Mouse (Mus musculus) hindbrain, embryonic 15.5 days (tissue): Measurements from ENCODE around the gene Tmprss11d. TPM values are rescaled to one million over a fixed set of nuclear protein-coding genes. Genes with fewer than 3 reads are reported as not detected.

ENCODE experiments used
- ATAC-seq: fragments of 200-750 bp; cut with Nextera tagmentation; 2 replicates; pipeline ENCODE4 v1.8.0; 2017; ENCODE audit warnings: low read depth, moderate number of reproducible peaks, moderate TSS enrichment; ENCODE audit not compliant: low FRiP score
- H3K27ac ChIP-seq: fragments of 300-500 bp; sonication (generic); replicated peaks from 2 replicates; pipeline ENCODE4 v1.5.1; 2015; ENCODE audit warnings: mild to moderate bottlenecking, inconsistent platforms
- H3K27me3 ChIP-seq: fragments of 300-500 bp; sonication (generic); 2 replicates; pipeline ENCODE4 v1.6.1; 2015; ENCODE audit warnings: control low read depth, inconsistent platforms
- H3K36me3 ChIP-seq: fragments of 300-500 bp; sonication (generic); 2 replicates; pipeline ENCODE4 v1.6.1; 2015; ENCODE audit warnings: control low read depth, inconsistent platforms
- H3K4me1 ChIP-seq: fragments of 300-500 bp; sonication (generic); replicated peaks from 2 replicates; pipeline ENCODE4 v1.6.1; 2015; ENCODE audit warnings: control low read depth, inconsistent platforms
- H3K4me2 ChIP-seq: fragments of 300-500 bp; sonication (generic); 2 replicates; pipeline ENCODE4 v1.6.1; 2015; ENCODE audit warnings: moderate library complexity, mild to moderate bottlenecking, inconsistent platforms
- H3K4me3 ChIP-seq: fragments of 300-500 bp; sonication (generic); 2 replicates; pipeline ENCODE4 v1.5.1; 2015; ENCODE audit warnings: mild to moderate bottlenecking, inconsistent platforms
- H3K9ac ChIP-seq: fragments of 300-500 bp; sonication (generic); 2 replicates; pipeline ENCODE4 v1.6.1; 2015; ENCODE audit warnings: inconsistent platforms
- H3K9me3 ChIP-seq: fragments of 300-500 bp; sonication (generic); 2 replicates; pipeline ENCODE4 v1.6.1; 2016; ENCODE audit warnings: control low read depth, inconsistent platforms
- whole genome bisulfite sequencing: fragments of 180-500 bp; shearing (Covaris S2); methylation state at CpG from one replicate; pipeline ENCODE4 v1.1.7; 2015; 5-methylcytosine and 5-hydroxymethylcytosine counted together
- polyA plus RNA-seq: library from polyadenylated mRNA; unstranded; fragments of >200 nt; fragmentation: Nextera tagmentation; extraction: Ambion mirVana; gene quantifications from 2 replicates; pipeline ENCODE4 v1.2.1, GENCODE M21; 2015

Tmprss11d gene
- polyA plus RNA-seq, 1 experiment from 2014 or later = not detected

DNA sequence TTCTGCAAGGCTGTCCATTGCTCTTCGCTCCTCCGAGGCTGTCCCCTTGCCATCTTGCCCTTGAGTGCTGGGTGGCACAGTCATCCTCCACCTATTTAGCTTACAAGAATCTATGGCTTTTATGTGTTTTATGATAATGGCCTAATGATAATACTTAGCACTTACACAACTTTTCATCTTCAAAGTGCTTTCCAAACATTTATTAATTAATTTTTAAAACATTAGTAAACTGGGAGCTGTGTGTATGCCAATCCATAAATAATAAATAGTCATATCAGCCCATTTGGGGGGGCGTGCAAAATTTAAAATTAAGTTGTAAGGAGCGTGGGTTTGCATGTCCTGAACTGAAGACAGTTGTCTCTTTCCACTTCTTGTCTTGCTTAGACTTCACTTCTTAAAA is 84.0 kb downstream of the Tmprss11d start, which contains the start of gene Tmprss11c:
Gene Tmprss11c (minus strand): TSS at position 101 of the 400 bp plus-strand sequence.
- H3K27me3 ChIP-seq = no peaks in the 10 kb centered on the region
- H3K4me2 ChIP-seq = no peak within 1 kb of the TSS
- no peak within 1 kb of the TSS for H3K9ac ChIP-seq
- H3K4me1 ChIP-seq = no peaks in the 10 kb centered on the region
- no peak for ATAC-seq
- no peaks in the 10 kb centered on the region for H3K36me3 ChIP-seq
- H3K27ac ChIP-seq = no peak within 1 kb of the TSS
- no peak within 1 kb of the TSS for H3K4me3 ChIP-seq
- WGBS = 86% methylated on average over 4 of the region's 4 CpGs
- no peaks in the 10 kb centered on the region for H3K9me3 ChIP-seq

Other genes with a start within 250 kb of the Tmprss11d start
- 12.7 and 13.5 TPM in 2 replicates for gene Uba6, start 200.6 kb downstream of the Tmprss11d start, polyA plus RNA-seq
- gene Gnrhr, start 175.5 kb downstream of the Tmprss11d start, polyA plus RNA-seq = 0.12 TPM in 1 of 2 replicates, not detected in the other
- gene Tmprss11c, start 84.1 kb downstream of the Tmprss11d start, polyA plus RNA-seq = not detected in 2 replicates
- gene Tmprss11a, start 95.6 kb upstream of the Tmprss11d start, polyA plus RNA-seq = not detected in 2 replicates
- gene Tmprss11g, start 145.2 kb upstream of the Tmprss11d start, polyA plus RNA-seq = 0.05 TPM in 1 of 2 replicates, not detected in the other